Mouse (Mus musculus): ENCODE measurements around the gene Tet3.
"Not testable (repeated sequence)": the region's sequence is repeated elsewhere in the genome, so short reads cannot be mapped to it uniquely, and the experiment has no call there.

Gene Tet3

GRCm38 (mm10) chr6:83363075-83363474 lies 95.8 kb downstream of the Tet3 start:
- no peak for DNase-seq (ENCODE audit: low read depth)

DNA sequence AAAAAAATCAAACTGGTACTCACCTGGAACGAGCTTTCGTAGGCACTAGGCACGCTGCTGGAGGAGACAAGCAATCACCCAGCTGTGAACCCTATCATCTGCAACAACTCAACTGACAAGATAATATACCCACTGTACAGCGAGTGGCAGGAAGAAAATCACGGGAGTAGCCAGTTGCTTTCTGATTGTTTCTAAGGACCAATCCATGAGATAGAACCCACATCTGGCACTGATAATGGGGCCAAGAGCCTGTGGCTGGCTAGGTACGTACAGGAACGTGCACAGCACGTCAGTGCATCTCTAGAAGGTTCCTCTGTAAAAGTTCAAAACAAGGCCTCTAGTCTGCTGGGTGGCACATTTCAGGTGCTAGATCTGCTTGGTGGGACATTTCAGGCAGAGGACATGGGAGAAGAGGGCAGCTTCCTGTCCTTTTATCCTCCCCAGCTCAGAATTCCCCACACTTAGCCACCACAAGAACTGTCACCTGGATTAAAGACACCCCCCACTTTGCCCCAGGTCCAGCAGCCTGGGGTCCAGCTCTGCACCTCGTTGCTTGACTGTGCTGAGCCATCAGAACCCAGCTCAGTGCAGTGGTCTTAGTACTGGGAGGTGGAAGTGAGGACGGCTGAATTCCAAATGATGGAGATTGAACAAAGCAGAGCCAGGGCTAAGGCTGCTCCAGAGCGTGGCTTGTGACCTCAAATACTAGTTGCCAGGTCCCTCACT lies 97.2 kb downstream of the Tet3 start:
- no peak for DNase-seq (ENCODE audit: low read depth)

DNA sequence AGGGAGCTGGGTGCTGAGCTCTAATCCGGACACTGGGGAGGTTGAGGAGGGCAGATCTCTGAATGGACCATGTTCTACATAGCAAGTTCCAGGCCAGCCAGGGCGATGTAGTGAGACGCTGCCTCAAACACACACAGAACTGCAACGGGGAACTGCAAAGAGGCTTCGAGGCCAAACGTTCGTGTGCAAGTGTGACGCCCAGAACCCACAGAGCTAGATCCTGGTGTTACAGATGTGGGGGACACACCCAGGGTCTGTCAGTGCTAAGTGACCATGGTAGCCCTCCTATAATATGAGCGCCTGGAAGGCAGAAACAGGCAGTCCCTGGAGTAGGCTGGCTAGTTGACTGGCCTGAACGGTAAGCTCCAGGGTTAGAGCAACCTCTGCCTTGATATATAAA lies 101.4 kb downstream of the Tet3 start:
- DNase-seq (ENCODE audit: low read depth), result no peak

GRCm38 (mm10) chr6:83356569-83357138 lies 102.2 kb downstream of the Tet3 start:
- peak; percentile 91 for DNase-seq (ENCODE audit: low read depth)

DNA sequence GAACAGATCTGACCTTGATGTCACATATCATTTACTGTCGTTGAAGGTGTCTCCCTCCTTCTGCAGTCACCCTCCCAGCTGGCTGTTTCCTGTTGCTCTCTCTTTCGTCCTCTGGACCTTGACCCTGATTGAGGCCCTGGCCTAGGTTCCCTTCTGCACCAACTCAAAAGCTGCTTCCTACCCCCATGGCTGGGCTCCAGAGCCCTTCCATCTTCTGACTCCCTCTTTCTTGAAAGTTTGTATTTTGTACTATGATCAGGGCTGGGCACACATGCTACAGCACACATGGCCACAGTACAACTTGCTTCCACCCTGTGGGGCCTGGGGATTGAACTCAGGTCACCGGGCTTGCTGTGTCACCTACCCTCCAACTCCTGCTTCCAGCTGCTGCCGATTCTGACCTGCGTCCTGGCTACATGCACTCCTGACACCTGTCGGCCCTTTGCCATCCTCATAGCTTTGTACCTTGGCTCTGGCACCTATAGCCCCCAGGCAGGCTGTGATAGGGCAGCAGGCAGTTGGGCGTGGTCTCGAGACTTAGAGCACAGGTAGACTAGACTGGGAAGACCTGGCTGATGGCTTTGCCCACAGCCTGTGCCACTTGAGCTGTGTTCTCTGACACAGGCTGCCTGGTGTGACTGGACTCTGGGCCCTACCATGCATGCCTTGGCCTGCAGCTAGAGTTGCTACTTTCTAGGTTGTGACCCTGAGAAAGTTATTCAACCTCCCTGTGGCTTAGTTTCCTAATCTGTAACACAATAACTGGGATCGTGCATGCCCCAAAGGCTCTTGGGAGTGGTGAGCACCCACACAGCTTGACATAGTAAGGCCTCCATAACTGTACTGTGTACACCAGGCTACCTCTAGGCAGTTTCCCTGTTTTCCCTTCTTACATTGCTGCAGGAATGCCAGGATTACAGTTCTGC lies 103.8 kb downstream of the Tet3 start:
- no peak for DNase-seq (ENCODE audit: low read depth)

DNA sequence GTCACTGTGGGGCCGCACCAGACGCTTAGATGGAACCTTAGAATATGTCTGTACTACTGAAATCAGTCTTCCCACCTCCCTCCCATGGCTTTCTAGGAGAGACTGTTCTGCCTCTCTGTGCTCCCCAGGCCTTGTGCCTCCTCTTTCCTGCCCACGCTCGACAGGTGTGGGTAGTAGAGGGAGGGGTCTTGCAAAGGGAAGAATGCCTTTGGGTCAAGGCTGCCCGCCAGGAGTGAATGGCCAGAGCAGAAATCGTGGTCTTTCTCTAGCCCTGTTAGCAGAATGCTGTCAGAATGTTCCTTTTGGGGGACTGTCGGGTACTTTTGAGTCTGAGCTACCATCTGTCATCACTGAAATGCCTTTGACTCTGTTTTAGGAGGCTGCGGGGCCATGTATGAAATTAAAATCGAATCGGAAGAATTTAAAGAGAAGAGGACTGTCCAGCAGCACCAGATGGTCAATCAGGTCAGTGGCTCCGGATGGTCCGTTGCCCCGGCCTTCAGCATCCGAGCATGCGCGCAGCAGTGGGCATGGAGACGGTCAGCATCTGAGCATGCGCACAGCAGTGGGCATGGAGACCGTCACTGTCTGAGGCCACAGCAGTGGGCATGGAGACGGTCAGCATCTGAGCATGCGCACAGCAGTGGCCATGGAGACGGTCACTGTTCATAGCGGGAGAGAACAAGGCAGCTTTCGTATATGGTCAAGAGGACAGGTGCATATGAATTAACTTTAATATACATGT lies 106.0 kb downstream of the Tet3 start:
- no peak for DNase-seq (ENCODE audit: low read depth)

DNA sequence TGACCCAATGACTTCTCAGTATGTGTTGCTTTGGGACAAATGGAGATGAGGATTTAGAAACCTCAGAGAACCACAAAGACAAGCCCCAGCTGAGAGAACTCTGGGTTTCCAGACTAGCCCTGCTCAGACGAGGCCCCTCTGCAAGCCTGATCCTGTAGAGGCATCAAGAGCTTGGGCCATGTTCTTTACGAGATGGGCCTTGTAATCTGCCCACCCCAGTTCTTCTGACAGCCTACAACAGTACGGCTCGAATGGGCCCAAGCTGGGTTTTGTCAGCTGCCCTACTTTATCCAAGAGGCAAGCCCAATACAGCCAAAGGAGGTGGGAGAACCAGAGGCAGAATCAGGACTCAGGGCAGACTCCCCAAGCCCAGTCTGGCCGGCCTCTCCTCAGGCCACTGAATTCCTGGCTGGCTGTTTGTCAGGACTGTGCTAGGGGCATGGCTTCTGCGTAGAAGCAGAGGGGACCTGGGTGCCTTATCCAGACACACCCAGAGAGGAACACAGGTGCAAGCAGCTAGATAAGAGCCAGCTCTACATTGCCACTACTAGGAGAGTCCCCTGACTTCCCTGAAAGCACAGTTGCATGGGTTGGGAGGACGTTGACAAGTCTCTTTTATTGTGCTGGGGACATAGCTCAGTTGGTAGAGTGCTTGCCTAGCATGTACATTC lies 107.3 kb downstream of the Tet3 start:
- no peak for DNase-seq (ENCODE audit: low read depth)

DNA sequence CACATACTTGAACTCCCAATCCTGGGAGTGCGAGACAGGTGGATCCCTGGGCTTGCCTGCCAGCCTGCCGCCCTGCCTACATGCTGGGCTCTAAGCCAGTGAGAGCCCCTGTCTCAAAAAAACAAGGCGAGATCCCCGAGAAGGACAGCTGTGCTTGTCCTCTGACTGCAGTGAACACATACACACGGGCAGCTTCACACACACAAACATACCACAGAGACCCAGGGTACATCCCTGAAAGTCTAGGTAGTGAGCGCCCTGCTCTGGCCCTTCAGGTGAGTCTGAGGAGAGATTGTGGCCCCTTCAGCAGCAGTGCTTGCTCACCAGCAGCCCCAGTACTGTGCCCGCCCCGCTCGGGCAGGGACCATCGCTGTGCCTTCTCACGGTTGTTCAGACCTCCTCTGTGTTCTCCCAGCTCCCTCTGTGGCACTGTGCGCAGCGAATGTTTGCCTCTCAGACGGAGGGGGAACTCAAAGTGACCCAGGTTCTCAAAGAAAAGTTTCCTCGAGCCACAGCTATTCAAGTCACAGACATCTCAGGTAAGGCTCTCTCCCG lies 108.0 kb downstream of the Tet3 start:
- no peak for DNase-seq (ENCODE audit: low read depth)

- no peak for DNase-seq (ENCODE audit: low read depth)
Observed at GRCm38 (mm10) chr6:83350172-83350571, 108.7 kb downstream of the Tet3 start.

DNA sequence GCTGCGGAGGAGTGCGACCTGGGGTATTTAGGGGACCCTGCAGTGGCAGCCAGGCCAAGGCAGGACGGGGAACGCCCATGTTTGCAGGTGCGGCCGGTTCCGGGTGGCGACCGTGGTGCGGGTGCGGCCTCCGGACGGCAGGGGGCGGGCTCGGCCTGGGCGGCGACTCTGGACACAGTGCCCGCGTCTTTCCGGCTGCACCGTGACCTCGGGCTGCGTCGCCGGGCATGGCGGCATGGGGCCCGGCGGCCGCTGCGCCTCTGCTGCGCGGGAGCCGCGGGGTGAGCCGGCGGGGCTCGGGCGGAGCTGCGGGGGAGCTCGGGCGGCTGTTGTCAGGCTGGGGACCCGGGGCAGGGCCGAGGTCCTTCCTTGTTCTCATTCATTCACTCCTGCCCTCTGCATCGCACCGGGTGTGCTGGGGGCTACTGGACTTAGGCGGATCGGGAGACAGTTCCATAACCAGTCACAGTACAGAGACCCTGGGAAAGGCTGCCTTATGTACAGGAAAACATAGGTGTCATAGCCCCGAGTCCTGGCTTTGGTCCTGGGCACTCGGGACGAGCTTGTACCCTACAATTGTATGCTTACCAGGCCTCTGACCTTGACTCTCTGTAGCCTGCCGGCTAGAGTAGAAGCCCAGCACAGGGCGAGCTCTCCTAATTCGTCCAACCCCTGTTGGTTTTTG lies 109.5 kb downstream of the Tet3 start:
- DNase-seq (ENCODE audit: low read depth), result peak; percentile 89

GRCm38 (mm10) chr6:83348873-83349272 lies 110.0 kb downstream of the Tet3 start, which contains the start of gene Bola3:
Gene Bola3, plus strand, starts transcription at chr6:83349147.
- DNase-seq (ENCODE audit: low read depth), result no peak

GRCm38 (mm10) chr6:83347916-83348315 lies 111.0 kb downstream of the Tet3 start:
- DNase-seq (ENCODE audit: low read depth), result peak; percentile 45

DNA sequence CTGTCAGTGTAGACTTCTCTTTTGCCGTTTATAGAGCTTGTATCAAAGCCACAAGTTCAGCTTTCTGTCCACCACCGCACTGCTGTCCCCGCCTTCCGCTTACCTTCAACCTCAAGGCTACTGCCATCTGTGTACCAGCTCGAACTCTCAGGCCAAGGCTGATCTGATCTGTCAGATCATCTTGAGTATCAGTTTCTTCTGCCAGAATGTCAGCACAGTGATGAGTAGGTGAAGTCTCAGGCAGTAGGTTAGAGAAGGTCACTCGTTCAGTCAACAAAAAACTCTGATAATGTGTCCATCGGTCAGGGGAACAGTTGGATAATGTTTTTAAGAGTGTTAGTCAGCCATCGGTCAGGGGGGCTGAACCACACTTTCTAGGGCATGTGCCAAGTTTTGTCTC lies 113.6 kb downstream of the Tet3 start:
- DNase-seq (ENCODE audit: low read depth), result not testable (repeated sequence)

DNA sequence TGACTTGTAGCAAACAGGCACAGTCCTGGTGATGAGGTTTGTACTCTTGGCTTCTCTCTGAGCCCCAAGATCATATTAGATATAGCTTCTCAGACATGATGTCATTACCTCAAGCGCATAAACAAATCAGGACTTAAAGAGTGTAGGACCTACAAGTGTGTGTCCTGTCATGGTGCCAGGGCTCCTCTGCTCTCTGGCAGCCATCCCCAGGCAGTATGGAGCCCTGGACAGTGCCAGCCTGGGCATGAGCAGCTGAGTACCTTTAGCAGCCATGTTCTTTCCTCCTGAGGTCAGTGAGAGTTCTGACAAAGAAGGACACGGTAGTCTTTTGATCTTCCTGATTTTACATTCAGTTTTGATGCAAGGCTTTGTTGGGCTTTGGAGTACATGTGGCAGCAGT lies 115.9 kb downstream of the Tet3 start:
- DNase-seq (ENCODE audit: low read depth), result no peak

GRCm38 (mm10) chr6:83341387-83341786 lies 117.5 kb downstream of the Tet3 start:
- DNase-seq (ENCODE audit: low read depth), result no peak

GRCm38 (mm10) chr6:83327591-83328190 lies 131.2 kb downstream of the Tet3 start:
- peak; percentile 54 for DNase-seq (ENCODE audit: low read depth)

- DNase-seq (ENCODE audit: low read depth), result no peak
Observed at GRCm38 (mm10) chr6:83326761-83327160, 132.1 kb downstream of the Tet3 start.

GRCm38 (mm10) chr6:83326394-83326736 lies 132.5 kb downstream of the Tet3 start:
- DNase-seq (ENCODE audit: low read depth), result no peak

DNA sequence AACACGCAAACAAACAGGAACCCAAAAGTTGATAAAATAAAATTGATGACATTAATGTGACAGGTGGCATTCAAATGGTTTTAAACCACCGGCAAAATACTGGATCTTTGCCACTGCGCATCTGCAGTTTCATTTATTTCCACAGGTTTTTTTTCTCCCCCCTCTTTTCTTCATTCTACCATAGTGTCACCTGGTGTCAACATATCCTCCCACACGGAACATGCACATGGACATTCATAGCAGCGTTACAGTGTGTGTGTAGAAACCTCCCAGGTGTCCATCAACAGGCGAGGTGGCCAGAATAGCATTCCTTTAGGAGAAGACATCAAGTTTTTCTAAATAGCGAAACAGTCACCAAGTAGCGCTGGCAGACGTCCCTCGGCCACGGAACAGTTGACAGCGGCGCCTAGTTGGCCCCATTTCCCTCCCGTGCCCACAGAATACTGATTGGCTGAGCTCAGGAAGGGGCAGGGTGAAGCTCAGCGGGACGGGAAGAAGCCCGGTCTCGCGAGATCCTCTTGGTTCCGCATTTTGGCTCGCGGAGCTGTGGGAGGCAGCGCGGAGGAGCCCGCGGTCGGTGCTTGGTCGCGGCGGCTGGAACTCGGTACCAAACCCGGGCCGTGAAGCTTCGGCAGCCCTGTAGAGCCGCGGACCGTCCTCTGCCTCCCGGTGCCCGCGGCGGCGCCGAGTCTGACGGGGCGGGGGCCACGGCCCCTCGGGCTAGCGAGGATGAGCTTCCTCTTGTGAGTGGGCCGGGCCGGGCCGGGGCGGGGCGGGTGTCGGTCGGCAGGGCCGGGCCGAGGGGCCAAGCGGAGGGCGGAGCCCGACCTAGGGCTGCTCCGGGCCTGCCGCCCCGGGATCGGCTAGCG lies 133.1 kb downstream of the Tet3 start, which contains the start of the genes Mthfd2 and Mob1a:
Gene Mthfd2 (minus strand): TSS at position 384 of the 869 bp plus-strand sequence.
Gene Mob1a (plus strand): TSS at position 492 of the 869 bp plus-strand sequence.
- peak; percentile 97 for DNase-seq (ENCODE audit: low read depth)

All from NIH3T3 (cell line).